Mouse (Mus musculus) thymus, postnatal 4 days (tissue): Measurements from ENCODE around the gene Rnf43.
A peak's percentile ranks its signal among the peaks of the same experiment; 100 is the strongest.

Experiments
- DNase-seq: peaks from one replicate; pipeline ENCODE4 v3.0.0; 2021

Rnf43 gene

DNA sequence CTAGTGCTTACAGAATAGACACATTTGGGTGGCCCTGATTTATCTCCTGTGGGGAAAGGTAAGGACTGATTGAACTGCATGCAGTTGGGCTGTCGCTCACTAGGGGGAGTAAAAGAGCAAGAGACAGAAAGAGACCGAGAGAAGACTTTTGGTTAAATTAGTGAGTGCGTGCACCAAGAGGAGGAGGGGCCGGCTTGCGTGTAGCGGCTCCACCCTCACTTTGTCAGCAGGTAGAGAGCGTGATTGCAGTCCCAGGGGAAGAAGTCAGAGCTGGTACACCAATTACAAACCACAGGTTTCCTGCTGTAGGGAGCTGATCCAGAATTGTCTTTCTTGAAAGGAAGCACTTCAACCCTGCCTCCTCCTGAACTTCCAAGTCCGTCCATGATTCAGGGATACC lies at the start of gene Rnf43:
TSS of gene Rnf43 (plus strand) at position 316 of the 400 bp plus-strand sequence.
- peak; percentile 94 for DNase-seq

DNA sequence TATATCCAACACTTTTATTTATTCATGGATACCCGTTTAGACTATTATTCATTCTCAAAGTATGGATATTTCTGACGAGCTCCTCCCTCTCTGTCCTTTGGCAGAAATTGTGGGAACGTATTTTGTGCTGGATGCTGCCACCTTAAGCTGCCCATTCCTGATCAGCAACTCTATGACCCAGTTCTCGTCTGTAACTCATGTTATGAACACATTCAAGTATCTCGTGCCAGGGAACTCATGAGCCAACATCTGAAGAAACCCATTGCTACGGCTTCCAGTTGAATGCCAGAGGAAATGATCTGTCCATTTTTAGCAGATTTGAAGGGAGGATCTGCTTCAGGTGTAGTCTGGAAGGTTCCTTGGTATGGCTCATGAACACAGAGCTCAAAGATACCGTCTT lies 48.5 kb upstream of the Rnf43 start:
- no peak for DNase-seq

DNA sequence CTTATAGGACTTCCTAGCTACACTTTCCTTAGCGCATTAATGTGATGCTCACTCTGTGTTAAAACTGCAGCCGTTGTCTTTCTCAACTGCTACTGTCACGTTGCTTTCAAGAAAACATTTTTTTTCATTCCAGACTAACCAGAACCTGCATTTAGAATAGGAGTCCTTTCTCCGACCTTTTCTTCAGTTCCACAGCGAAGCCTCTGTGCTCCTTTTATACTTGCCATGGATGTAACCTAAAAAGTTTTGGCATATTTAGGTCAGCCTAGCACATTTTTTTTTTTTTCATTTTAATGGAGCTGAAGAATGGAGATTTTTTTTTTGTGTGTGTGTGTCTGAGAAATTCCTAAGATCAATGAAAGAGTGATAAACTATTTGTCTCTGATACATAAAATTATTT lies 47.0 kb upstream of the Rnf43 start:
- no peak for DNase-seq

DNA sequence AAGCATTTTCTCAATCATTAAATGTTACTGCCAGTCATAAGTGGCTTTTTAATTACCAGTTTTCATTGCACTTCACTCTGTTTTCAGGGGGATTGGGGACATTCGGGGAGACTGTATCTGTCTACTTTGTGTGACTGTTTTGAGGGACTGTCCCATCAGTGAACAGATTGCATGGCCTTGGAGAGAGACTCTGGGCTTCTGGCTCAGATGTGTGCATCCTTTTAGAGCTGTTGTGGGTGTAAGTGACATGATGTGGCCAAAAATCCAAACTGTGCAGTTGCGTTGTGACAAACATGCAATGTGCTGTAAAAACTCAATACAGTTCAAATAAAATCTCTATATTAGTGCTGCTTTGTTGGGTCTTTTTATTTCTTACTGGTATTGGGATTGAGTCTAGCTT lies 46.6 kb upstream of the Rnf43 start:
- DNase-seq = no peak

DNA sequence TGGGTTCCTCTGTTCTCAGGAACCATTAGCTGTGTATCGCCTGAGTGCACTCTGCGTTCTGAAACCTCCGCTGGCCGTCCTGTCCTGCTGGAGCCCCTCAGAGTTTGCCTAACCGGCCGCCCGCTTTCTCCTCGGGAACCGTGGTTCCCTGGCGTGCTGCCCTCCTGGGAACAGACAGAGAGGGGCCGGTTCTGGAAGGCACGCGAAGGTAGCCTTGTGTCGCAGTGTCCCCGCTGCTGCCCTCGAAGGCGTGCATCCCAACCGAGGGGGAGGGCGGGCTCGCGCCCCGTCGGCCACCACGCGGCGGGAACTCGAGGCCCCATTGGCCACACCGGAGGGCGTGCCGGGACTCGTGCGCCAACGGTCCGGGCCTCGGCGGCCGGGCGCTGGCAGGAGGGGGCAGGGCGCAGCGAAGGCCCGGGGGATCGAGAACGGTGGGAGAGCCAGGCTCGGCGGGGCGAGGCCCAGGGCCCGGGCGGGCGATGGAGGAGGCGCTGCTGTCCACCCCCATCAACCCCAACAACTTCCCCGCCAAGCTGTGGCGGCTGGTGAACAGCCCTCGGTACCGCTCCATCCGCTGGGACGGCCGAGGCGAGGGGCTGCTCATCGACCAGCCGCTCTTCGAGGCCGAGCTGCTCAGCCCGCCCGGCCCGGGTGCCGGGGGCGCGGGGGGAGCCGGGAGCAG lies 45.6 kb upstream of the Rnf43 start, which contains the start of gene Hsf5:
TSS of gene Hsf5 (plus strand) at position 375 of the 685 bp plus-strand sequence.
- DNase-seq = no peak

DNA sequence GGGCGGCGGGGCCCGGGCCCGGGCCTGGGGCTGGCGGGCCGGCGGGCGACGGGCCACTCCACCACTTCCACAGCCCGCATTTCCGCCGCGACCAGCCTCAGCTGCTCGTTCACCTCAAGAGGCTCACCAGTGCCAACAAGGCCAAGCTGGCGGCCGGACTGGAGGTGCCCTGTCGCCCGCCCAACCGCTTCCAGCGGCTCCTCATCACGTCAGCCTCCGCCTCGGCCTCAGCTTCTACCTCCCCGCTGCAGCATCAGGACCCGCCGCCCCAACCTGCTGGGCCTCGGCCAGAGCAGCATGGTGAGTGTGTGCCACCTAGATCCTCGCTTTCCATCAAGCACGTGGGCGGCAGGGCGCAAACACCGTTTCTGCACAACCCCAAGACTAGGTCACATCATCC lies 44.9 kb upstream of the Rnf43 start:
- no peak for DNase-seq

DNA sequence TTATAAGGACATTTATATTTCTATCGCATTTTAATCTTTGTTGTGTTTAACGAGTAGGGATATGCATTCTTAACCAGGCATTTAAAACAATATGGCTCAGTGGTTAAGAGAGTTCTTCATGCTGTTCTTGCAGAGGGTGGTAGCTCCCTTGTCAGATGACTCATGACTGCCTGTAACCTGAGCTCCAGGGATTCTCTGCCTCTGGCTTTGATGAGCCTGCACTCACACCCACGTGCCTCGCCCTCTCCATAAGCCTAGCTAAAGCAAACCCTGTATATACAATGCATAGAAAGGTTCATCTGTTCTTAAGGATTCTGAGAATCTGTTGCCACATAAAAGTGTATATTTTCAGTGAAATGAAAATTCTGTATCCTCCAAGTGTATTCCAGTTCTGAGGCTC lies 39.4 kb upstream of the Rnf43 start:
- DNase-seq = no peak

DNA sequence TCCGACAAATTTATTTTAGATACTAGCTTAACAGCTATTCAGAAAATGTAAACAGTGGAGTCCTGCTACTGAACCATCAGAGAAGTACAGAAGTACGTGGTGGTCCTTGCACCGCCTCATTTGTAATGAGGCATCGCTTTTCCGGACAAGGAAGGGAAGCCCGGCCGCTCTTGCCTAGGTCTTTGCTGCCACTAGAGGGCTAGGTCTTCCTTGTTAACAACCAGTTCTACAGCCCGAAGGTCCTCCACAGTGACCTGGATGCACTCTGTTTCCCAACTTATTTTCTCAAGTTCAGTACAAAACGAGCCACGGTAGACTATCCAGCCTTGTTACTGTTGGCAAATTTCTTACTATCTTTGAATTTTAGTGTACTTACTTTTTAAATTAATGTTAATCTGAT lies 32.7 kb upstream of the Rnf43 start:
- DNase-seq = peak; percentile 65

DNA sequence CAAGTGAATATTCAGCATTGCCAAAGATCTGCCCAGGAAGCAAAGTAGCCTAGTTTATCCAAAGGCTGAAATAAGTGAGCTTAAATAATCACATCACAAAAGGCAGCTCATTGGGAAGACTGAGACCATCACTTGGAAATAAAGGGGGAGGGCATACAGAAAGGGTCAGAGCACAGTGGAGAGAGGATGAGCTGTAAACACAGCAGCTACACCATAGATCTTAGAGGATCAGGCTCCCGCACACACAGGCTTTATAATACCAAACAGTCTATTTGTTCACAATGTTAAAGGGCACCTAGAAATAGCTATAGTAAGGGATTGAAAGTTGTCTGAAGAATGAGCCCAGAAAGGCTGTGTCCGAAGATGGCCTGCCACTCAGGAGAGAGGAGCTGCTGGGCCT lies 23.7 kb upstream of the Rnf43 start:
- DNase-seq = no peak

DNA sequence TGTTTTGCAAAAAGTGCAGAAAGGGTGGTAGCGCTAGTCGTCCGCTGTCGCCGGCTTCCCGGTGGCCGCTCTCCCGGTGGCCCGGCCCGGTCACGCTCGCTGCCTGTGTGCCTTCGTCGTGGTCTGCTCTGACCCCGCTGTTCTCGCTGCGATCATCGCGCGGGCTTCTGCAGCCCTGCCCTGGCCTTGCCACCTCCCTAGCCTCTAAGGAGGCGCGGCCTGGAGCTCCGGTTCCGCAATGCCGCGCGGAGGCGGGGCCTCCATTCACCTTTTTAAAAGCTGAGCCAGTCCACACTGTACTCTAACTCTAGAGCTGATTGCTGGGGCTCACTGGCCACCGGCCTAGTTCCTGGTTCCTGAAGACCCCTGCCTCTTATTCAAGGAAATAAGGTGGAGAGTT lies 23.3 kb upstream of the Rnf43 start:
- peak; percentile 60 for DNase-seq

DNA sequence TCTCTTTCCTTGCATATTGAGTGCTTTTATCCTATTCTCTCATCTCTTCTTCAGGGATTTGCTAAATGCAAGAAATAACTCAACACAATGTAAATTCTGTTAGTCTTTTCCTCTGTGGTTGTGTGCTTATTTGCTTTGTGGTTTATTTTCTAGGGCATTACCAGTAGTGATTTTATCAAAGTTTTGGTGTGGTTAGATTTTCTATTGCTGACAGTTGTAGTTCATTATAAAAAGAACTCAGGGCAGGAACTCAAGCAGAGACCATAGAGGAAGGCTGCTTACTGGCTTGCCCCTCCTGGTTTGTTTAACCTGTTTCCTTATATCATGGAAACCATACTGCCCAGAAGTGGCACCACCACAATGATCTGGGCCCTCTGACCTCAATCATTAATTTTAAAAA lies 19.7 kb upstream of the Rnf43 start:
- DNase-seq = no peak

DNA sequence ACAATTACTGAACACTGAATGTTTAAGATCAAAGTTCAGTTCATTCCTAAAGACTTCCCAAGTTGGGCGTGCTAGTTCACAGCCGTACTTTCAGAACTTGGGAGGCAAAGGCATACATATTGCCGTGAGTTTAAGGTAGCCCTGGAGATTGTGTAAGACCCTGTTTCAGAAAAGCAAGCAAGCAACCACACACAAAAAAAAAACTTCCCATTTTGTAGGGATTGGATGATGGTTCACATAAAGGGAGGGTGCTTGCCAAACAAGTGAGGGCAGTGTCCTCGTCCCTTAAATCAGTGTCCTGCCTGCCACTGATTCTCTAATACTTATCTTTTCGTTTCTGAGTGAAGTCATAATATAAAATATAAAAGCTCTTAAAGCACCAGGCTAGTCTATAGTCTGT lies 7.8 kb upstream of the Rnf43 start:
- no peak for DNase-seq

DNA sequence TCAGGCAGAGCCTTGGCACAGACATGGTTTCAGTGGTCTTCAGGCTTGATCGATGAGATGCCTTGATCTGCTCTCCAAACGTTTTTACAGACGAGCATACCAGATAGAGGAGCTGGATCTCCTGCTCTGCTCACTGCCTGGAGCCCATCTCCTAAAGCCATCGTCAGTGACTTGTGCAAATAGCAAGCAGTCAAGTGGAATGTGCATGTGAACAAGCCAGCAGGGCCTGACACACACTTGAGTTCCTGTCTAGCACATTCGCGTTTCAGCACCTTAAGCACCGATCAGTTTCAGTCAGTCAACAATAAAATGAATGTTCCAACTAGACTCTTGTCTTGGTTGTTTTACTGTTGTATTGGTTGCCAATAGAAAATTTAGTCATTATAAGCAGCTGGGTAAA lies 3.3 kb upstream of the Rnf43 start:
- DNase-seq = no peak

DNA sequence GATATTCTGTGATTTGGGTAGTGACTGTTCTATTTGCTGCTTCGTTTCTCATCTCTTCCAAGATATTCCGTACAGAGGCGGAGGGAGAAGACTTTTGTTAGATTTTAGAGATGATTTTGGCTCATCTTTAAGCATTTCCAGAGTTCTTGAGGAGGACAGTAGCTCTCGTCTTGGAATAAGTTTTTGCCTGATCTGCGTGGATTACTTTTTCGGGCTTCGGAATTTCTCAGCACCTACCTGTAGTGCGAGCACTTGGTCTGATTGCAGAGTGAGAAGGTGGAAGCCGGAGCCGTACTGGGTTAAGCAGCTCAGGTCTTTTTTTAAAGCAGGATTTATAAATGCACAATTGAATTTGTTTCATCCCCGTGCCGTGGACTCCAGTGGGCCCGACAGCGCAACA lies 300 bp downstream of the Rnf43 start:
- no peak for DNase-seq

DNA sequence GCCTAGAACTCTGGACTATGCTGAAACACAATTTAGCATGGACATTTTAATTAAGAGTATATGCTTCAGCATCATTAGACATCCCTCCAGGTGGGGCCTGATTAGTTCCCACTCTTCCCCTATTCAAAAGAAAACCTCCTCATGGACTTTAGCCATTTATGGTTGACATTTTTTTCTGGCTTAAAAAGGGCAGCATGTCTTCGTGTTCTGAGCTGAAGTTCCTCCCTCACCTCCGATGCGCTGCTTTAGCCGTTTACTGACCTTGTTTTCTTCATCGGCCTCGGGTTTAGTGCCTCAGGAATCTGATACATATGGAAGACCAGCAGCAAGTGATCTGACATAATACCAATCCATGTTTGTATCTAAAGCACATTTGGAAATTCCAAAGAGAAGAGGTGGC lies 1.4 kb downstream of the Rnf43 start:
- DNase-seq = no peak

DNA sequence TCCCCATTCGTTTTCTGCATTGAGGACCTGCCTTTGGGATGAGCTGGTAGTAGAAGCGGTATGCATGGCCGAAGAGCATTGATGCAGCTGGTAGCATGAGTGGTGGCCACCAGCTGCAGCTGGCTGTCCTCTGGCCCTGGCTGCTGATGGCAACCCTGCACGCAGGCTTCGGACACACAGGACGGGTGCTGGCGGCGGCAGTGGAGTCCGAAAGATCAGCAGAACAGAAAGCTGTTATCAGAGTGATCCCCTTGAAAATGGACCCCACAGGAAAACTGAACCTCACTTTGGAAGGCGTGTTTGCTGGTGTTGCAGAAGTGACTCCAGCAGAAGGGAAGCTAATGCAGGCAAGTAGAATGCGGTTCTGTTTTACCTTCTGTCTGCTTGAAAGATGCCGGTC lies 2.0 kb downstream of the Rnf43 start:
- DNase-seq = no peak

DNA sequence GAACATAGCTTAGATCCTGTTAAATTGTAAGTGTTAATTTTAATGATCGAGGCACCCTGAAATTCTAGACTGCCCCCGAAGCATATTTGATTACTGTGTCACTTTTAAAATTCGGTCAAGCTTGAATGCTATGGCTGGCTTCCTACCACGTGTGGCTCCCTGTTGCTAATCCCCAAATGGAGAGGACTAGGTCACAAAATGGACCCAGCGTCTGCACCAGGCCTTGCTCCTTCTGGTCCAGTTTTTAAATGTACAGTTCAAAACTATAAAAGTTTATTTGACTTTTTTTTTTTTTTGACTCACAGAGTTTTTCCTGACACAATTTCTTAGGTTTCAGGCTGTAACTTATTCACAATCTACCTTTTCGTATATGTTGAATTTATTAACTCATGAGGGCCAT lies 2.7 kb downstream of the Rnf43 start:
- DNase-seq = no peak

DNA sequence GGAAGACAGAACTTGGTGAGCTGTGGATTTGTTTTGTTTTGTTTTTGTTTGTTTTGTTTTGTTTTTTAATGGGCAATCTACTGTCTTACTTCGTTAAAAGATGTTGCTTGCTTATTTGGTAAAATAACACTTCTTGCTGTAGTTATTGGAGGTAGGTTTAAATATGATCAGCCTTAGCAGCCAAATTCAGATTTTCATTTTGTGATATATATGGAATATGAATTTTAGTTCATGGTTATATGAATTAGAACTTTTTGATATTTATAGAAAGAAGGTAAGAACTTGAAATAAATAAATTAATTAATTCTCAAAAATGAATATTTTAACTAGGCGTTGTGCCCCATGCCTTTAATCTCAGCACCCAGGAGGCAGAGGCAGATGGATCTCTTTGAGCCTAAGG lies 3.1 kb downstream of the Rnf43 start:
- no peak for DNase-seq

DNA sequence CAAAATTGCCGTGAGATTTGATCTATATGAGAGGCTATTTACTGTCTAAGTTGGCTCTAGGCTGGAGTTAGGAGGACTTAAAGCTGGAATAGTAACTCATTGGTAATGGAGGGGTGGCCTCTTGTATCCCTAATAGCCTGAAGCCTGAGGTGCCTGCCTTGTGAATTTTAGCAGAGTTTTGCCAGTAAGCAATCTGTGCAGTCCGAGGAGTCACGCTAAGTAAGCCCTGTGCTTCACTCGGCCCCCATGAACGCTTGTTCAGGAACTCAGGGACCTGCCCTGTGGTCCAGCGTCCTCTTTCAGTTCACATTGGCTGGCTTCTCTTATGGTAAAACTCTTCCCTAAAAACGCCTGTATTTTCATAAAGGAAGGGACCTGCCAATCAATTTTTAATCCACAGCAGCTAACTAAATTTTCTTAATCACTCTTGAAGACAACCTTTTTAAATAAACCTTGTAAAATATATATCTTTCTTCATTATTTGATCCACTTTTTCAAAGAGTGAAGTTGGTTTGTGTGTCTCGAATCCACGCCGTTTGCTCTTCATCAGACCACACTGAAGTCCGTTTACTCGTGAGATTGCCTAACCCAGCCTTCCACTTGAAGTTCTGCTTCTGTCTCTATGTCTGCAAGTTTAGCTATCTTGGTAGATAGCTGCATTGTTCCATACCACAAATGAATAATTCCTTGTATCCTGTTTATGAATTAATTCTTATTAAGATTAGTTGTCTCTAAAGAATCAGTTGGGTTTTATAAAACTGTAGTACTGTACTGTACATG lies 3.9 kb downstream of the Rnf43 start:
- no peak for DNase-seq

DNA sequence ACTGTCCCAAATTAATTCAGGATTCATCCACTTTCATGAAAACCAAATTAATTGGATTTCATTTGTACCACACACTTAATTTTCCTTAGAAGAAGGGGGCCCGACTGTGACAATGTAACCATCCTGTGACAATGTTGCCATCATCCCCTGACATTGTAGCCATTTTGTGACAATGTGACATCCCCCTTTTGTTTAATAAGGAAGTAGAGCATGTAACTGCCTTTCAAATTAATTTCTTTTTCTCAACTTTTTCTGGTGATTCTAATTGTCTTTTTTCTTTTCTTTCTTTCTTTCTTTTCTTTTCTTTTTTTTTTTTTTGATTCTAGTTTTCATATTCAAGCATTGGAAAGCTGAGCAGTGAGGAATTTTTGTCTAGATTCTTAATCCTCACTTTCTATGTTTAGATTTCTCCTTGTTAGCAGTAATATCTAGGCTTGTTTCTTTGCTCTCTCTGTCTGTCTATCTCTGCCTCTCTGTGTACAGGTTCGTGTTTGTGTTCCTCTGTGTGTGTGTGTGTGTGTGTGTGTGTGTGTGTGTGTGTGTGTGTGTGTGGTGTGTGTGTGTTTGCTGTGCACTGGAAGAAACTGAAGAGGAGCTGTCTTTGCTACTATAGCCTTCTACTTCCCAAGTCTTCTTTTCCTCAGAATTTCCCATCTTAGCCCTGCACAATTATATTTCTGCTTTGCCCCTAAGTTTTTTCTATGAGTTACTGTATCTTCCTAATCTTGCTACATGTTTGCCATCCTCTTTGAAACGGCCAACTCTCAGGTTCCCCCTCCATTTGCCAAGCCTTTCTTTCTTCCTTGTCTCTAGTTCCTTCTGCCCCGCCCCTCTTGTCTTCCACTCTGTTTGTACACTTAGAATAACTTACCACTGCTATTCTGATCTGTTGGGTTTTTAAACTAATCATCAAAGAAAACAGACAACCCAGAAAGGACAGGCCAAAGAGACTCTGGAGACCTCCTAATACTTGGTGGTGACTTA lies 4.9 kb downstream of the Rnf43 start:
- no peak for DNase-seq

DNA sequence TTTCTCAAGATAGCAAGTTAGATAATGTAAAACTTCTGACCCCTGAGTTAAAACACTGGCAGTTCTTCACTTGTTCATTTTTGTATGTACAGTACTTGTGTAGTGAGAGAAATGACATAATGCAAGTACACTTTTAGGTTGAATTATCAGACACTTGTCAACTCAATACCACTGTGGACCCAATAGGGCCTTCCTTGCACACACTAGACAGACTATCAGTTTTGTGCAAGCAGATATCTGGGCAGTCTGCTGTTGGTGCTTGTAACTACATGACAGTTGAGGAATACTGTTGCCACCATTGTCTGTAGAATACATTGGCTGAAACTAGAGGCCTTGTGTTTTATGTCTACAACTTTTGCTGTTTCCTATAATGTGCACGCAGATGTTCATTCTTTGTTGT lies 10.8 kb downstream of the Rnf43 start:
- DNase-seq = no peak

DNA sequence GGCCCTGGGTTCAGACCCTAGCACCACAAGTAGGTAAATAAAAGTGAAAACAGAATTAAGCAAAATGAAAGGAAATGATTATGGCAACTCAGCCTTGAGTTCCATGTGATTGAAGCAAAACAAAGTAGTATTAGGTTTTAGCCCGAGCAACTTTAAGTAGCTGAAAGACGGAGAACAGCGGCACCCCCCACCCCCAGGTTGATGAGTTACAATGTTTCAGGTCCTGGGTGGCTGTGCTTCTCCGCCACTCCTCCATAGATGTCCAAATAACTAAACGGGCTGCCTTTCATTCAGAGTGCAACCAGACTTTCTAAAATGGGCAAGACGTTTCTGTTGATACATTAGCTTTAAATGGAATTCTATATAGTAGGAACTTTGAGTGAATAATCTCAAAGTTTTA lies 13.1 kb downstream of the Rnf43 start:
- DNase-seq = no peak

DNA sequence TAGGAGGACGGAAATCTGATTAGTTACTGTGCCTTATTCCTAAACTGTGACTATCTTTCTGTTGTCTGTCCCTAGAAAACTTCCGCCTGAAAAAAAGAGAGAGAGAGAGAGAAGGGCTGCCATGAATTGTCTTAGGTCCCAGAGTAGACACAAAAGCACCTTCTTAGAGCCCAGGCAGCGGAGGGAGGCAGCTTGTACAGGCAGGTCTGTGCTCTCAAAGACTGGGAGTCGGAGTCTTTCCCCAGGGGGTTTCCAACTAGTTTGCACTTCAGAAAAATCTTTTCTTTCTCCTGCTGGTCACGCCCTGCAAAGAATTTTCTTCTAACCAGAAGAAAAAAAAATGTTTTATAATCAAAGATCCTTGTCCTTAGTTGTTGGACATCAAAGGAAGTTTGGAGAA lies 15.2 kb downstream of the Rnf43 start:
- DNase-seq = no peak

DNA sequence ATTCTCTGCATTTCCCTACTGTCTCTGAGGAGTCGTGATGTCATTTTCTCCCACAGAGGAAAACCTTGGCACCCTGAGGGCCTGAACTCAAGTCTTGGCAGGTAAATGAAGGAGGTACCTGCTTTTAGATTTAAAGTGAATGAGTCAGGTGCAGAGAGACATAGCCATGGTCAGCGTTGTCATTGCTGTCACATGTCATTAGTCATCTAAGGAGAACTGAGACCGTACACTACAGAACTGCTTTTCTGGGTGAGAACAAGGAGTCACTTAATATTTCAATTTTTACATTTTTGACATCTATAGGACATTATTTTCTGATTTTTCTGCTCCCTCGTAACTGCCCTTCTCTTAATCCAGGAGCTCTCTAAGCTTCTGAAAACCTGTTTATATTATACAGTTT lies 16.0 kb downstream of the Rnf43 start:
- DNase-seq = no peak
